Mouse (Mus musculus): Measurements from ENCODE around the gene Cyp26b1. TPM values are rescaled to one million over a fixed set of nuclear protein-coding genes. Genes with fewer than 3 reads are reported as not detected.
A peak's percentile ranks its signal among the peaks of the same experiment; 100 is the strongest.
"Not testable (repeated sequence)": the region's sequence is repeated elsewhere in the genome, so short reads cannot be mapped to it uniquely, and the experiment has no call there.

The Cyp26b1 gene
- polyA plus RNA-seq, 1 experiment from 2014 or later, result 55.5 TPM

DNA sequence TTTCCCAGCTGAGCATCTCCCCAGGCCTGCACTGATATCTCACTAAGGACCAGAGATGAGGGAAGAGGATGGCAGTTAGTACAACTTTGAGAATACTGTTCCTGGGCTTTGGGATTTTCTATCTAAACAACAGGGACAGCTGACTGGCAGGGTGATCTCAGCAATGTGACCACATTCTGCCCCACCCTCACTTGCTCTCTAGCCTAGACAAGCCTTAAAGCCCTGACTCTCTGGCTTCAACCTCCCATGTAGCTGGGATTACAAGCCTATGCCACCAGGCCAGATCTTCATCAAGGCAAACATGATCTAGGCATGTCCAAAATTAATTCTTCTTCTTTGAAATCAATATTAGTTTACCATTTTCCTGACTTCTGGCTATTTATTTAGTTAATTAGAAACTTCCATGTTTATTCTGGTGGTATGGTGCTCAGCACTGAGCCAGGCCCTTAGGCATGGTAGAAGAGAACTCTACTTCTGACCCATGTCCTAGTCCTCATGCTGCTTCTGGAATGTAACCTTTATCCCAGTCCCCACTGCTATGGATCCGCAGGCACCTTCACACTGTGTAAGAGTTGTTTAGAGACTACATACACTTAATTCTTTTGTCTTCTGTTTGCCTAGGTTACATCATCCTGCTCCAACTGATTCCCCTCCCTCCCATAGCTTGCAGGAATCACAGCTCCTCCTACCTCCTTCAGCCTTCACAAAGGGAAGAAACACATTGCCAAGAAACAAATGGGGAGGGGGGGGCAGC is 7.6 kb upstream of the Cyp26b1 start:
- no peaks in the 10 kb centered on the region; the same call in 1 of the 2 replicates for H3K27me3 ChIP-seq
- no peak for ATAC-seq (ENCODE audit: low FRiP score)

DNA sequence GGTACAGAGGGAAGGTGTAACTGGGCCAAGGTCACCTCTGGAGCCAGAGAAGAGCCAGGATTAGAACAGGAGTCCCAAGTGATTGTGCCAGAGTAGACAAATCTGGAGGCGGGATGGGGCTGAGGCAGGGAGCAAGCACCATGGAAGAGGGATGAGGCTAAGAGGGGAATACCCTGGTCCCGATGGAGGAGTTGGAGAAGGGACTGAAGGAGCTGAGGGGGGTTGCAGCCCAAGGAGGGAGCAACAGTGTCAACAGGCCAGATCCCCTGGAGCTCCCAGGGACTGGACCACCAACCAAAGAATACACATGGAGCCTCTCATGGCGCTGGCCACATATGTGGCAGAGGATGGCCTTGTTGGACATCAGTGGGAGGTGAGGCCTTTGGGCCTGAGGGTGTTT is 5.6 kb upstream of the Cyp26b1 start:
- H3K4me2 ChIP-seq; H3K36me3 ChIP-seq; H3K27ac ChIP-seq; H3K9ac ChIP-seq; ATAC-seq (ENCODE audit: low FRiP score); H3K9me3 ChIP-seq; H3K4me3 ChIP-seq; H3K27me3 ChIP-seq: not testable (repeated sequence)
- H3K4me1 ChIP-seq (replicated peaks), result peaks cover 13% of the 10 kb centered on the region
- 75% methylated on average over 3 of the region's 3 CpGs for WGBS

More for the DNA sequence above, 7.6 kb upstream of the Cyp26b1 start:
- Histone ChIP-seq H3K9ac (no peak overlapping the region), H3K4me2 (no peak overlapping the region), H3K9me3 (no peaks in the 10 kb centered on the region), H3K4me3 (no peak overlapping the region), H3K27ac (no peak overlapping the region), H3K36me3 (no peaks in the 10 kb centered on the region), H3K4me1 (replicated peaks) (0 out of 2 replicates have a peak, but pooled peaks cover 5% of the 10 kb centered on the region)
- 22% methylated on average over 1 of the region's 1 CpGs for WGBS

DNA sequence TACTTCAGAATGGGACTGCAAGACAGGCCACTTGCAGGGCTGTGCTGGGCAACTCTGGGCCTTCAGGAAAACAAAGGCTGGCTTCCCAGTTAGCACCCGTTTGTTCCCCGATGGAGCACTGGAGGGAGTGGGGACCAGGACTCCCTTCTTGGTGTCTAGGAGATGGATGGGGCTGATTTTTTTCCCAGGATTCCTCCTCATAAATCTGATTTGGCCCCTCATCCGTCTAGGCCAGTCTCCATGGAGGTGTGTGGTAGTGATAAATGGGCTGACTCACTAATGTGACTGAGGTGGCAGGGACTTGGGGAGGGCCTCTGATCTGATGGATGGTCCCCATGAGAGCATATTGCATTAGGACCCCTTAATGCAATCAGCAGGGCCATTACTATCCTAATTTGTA is 5.0 kb upstream of the Cyp26b1 start:
- ATAC-seq (ENCODE audit: low FRiP score), result peak; percentile 55; the same call in 1 of the 2 replicates
- Histone ChIP-seq H3K27me3 (peaks cover 8% of the 10 kb centered on the region; the same call in 1 of the 2 replicates), H3K27ac (no peak overlapping the region; the same call in 1 of the 2 replicates), H3K4me1 (replicated peaks) (peaks cover 15% of the 10 kb centered on the region), H3K9ac (no peak overlapping the region), H3K36me3 (no peaks in the 10 kb centered on the region), H3K4me3 (no peak overlapping the region), H3K4me2 (no peak overlapping the region), H3K9me3 (no peaks in the 10 kb centered on the region)
- WGBS, result 66% methylated on average over 3 of the region's 3 CpGs

DNA sequence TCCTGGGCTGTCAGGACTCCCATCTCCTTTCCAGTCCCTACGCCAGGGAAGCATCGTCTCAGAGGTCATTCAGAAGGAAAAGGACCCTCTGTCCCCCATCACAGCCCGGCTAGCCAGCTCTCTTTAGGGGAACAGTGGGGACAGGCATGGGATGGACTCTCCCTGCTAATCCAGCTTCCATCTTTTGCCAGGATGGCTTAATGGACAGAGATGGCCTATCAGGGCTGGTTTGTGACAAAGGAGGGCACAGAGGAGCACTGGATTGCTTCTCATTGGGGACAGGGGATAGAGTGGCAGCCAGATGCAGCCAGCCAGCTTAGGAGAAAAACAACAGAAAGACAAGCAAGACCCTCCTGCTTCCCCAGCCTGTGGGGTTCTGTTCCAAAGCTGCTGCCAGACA is 918 bp upstream of the Cyp26b1 start:
- ATAC-seq (ENCODE audit: low FRiP score), result 0 out of 2 replicates have a peak, but pooled peaks have one; percentile 15
- H3K4me1 ChIP-seq (replicated peaks), result peaks cover 27% of the 10 kb centered on the region

DNA sequence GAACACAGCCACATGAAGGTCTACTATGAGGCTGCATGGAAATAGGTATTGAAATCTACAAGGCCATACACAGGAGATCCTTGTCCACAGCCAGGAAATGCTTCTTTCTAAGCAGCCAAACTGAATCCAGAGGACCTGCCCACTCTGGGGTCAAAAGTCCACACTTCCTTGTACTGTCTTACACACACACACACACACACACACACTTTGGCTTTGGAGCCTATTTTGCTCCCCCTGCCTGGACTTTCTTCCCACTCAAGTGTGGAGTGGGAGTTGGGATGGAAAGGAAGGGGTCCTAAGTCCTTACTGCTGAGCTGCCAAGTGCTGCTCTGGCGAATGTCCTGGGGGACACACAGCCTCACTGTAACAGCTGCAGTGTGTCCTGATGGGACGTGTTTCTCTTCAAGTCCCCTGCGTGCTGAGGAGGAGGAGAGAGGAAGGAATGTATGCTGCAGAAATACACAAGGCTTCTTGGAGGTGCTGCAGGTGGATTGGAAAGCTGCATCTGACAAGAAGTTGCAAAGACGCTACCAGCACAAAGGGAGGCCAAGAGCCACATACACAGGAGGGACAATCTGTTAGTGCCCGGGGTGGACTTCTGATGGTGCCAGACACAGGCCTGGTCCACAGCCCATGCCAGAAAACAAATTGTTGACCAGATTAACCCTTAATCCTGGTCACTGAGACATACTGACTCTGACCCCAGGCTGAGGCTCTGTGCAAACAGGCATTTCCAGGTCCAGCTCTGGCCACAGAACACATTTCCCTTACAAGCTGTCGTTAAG is 2.6 kb downstream of the Cyp26b1 start:
- Histone ChIP-seq H3K27me3 (peaks cover 69% of the 10 kb centered on the region), H3K9me3 (no peaks in the 10 kb centered on the region), H3K4me2 (peak overlapping the region; percentile 84), H3K9ac (peak overlapping the region; percentile 75), H3K4me3 (peak overlapping the region; percentile 49), H3K27ac (peak overlapping the region; percentile 70), H3K4me1 (replicated peaks) (peaks cover 56% of the 10 kb centered on the region), H3K36me3 (no peaks in the 10 kb centered on the region)
- ATAC-seq (ENCODE audit: low FRiP score), result no peak
- WGBS, result 53% methylated on average over 6 of the region's 6 CpGs

More for the DNA sequence above, 918 bp upstream of the Cyp26b1 start:
- WGBS, result 20% methylated on average over 3 of the region's 3 CpGs
- Histone ChIP-seq H3K9ac (peak overlapping the region; percentile 49; the same call in 1 of the 2 replicates), H3K4me2 (peak overlapping the region; percentile 25; the same call in 1 of the 2 replicates), H3K36me3 (no peaks in the 10 kb centered on the region), H3K27me3 (peaks cover 35% of the 10 kb centered on the region), H3K4me3 (peak overlapping the region; percentile 15; the same call in 1 of the 2 replicates), H3K27ac (peak overlapping the region; percentile 63), H3K9me3 (no peaks in the 10 kb centered on the region)

DNA sequence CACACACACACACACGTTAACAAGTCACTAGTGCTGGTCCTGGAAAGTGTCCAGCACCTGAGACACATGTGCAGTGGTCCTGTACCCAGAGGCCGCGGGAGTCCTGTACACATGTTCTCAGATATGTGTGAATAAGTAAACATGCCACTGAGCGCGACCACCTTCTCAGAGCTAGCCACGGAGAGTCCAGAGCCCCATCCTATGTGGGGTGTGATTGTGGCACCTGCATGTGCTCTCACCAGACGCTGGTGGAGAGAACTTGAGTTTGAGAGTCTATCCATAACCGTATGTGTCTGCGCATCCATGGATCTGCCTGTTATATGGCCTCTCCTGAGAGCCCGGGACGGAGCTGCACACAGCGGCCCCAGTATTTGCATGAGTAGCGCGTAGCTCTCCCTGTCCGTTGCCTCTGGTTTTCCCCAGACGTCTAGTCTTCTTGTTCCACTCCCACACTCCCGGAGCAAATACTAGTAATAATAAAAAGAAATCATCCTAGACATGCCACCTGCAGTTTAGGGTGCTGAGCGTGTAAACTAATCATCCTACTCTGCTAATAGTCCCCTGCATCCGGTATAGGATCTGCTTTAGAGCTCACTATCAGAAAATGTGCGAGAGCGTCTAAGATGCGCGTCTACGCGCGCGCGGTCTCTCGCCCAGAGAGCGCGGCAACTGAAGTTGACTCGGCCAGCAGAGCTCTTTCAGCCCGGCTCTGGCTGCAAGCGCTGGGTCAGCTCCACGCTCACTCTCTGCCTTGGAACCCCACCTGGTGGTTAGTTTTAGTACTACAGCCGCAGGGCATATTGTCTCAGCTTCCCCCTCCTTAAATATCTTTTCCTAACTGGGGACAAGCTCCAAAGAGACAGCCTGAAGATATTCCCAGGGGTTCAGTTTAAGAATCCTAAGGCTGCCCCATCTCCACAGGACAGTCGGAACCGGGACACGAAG is 3.7 kb downstream of the Cyp26b1 start:
- WGBS, result 3% methylated on average over 39 of the region's 39 CpGs
- Histone ChIP-seq H3K36me3 (no peaks in the 10 kb centered on the region), H3K9me3 (no peaks in the 10 kb centered on the region), H3K27ac (peak overlapping the region; percentile 70), H3K27me3 (peaks cover 75% of the 10 kb centered on the region), H3K4me2 (peak overlapping the region; percentile 84), H3K4me1 (replicated peaks) (peaks cover 67% of the 10 kb centered on the region), H3K9ac (peak overlapping the region; percentile 75), H3K4me3 (peak overlapping the region; percentile 49)
- peak; percentile 44 for ATAC-seq (ENCODE audit: low FRiP score)

DNA sequence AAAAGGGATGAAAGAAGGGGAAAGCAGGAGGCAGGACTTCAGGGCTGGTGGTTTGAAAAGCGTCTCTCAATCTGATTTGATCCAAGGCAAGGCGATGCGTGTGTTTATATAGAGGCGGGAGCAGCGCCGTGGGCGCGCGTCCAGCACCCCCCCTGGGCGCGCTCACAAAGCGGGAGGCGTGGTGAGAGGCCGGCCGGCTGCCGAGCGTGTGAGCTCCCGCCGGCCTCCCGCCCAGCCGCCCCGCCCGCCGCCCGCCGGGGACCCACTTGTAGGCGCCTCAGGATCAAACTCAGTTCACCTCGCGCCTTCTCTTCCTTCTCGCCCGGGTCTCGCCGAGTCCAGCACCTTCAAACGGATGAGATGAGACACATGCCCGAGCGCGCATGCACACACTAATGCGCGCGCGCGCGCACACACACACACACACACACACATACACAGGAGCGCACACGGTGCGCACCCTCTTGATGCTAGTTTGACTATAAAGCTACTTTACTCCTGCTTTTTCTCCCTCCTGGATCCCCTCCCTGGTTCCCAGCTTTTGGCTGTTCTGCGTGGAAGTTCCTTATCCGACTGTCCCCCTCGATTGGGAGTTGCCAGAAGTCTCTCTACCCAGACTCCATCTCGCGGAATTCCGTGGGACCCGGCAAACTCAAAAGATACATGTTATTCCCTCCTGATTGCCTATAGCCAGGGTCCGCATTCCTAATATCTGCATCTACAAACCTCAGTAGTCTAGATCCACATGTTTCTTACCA is 4.6 kb downstream of the Cyp26b1 start:
- H3K27ac ChIP-seq, result peak overlapping the region; percentile 79
- H3K27me3 ChIP-seq, result peaks cover 81% of the 10 kb centered on the region
- H3K9me3 ChIP-seq, result no peaks in the 10 kb centered on the region
- H3K4me3 ChIP-seq, result peak overlapping the region; percentile 49
- peaks cover 69% of the 10 kb centered on the region for H3K4me1 ChIP-seq (replicated peaks)
- no peaks in the 10 kb centered on the region for H3K36me3 ChIP-seq
- ATAC-seq (ENCODE audit: low FRiP score), result peak; percentile 8; the same call in 1 of the 2 replicates
- under 1% methylated on average over 43 of the region's 54 CpGs for WGBS
- H3K4me2 ChIP-seq, result peak overlapping the region; percentile 84
- peak overlapping the region; percentile 75 for H3K9ac ChIP-seq

DNA sequence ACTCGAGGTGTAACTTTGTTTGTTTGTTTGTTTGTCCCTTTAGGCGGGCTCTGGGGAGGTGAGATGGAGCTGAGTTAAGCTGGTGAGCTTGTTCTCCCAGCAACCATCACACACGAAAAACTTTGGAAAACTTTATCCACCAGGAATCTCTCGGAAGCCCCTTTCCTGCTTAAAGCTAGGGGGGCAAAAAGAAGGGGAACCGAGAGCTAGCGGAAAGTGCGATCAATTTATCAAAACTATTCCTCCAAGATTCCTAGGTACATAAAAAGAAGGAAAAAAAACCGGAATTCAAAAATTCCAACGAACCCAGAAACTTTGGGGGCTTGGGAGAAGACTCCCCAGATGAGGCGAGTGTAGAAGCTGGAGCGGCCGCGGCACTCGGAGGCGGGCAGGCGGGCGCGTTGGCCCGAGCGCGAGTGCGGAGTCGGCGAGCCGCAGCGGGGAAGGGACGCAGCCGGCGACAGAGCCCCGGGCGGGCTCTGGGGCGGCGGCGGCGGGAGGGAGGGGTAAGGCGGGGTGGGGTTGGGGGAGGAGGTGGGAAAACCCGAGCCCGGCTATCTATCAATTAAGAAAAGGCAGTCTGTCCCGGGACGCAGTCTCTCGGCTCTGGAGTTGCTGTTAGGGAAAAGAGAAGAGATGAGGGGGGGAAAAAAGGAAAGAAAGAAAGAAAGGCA is 5.3 kb downstream of the Cyp26b1 start:
- Histone ChIP-seq H3K4me2 (peak overlapping the region; percentile 84), H3K36me3 (no peaks in the 10 kb centered on the region), H3K4me3 (peak overlapping the region; percentile 49), H3K9me3 (no peaks in the 10 kb centered on the region), H3K9ac (peak overlapping the region; percentile 75), H3K4me1 (replicated peaks) (peaks cover 72% of the 10 kb centered on the region), H3K27me3 (peaks cover 88% of the 10 kb centered on the region), H3K27ac (peak overlapping the region; percentile 79)
- WGBS, result under 1% methylated on average over 41 of the region's 41 CpGs
- no peak; the same call in 1 of the 2 replicates for ATAC-seq (ENCODE audit: low FRiP score)

DNA sequence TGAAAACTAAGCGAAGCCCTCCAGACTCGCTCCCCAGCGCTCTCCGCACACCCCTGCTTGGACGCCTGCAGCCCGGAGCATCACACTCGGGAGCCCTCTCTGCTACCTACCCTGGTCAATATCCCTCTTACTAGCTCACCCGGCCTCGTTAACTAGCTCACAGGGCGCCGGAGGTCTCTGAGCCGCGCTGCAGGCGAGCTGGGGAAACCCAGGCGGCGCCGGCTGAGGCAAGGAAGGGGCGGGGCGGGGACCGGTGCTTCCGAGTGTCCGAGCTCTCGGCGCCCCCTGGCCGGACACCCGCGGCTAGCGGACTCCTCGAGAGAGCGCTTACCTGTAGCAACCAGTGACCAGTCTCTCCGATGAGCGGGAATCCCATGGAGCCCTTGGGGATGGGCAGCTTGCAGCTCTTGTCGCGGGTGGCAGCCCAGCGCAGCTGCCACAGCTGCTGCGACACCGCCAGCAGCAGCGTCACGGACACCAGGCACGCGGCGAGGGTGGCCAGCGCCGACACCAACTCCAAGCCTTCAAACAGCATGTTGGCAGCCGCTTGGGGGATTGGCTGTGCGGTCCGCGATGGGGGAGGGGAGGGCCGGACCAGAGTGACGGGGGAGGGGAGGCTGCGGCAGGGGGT is 6.1 kb downstream of the Cyp26b1 start:
- Histone ChIP-seq H3K9me3 (no peaks in the 10 kb centered on the region), H3K4me1 (replicated peaks) (peaks cover 79% of the 10 kb centered on the region), H3K4me3 (peak overlapping the region; percentile 49), H3K36me3 (no peaks in the 10 kb centered on the region), H3K9ac (peak overlapping the region; percentile 75), H3K27me3 (peaks cover 95% of the 10 kb centered on the region), H3K27ac (peak overlapping the region; percentile 79), H3K4me2 (peak overlapping the region; percentile 84)
- no peak for ATAC-seq (ENCODE audit: low FRiP score)
- under 1% methylated on average over 50 of the region's 51 CpGs for WGBS

DNA sequence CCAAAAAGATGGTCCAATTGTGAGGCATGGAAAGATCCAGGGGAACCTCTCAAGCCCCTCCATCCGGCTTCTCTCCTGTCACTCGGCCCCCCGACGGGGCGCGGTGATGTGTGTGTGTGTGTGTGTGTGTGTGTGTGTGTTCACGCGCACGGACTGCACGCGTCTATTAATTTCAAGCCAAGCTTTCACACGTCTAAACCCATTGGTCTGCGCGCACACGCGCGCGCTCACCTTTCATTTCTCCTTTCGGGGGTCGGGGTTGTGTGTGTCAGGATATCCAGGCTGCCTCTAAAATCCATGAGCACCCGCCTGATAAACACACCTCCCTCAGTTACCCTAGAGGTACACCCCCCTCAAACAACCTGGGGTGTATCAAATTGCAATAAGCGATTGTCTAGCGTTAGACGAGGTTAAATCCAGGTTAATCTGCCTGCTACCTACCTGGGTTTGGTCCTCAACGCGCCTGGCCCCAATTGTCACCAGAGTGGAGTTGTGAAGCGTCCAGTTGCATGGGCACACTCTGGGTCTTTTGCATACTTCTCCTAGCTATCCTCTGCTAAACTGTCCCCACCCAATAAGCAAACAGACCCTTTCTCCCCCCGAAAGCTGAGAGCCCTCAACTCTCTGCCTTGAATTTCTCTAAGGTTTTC is 7.0 kb downstream of the Cyp26b1 start:
- no peak for ATAC-seq (ENCODE audit: low FRiP score)
- peaks cover 96% of the 10 kb centered on the region for H3K27me3 ChIP-seq

More for the DNA sequence above, 7.0 kb downstream of the Cyp26b1 start:
- H3K9ac ChIP-seq, result peak overlapping the region; percentile 75
- peak overlapping the region; percentile 49 for H3K4me3 ChIP-seq
- H3K27ac ChIP-seq, result peak overlapping the region; percentile 79
- WGBS, result under 1% methylated on average over 28 of the region's 28 CpGs
- peak overlapping the region; percentile 84 for H3K4me2 ChIP-seq
- H3K36me3 ChIP-seq, result no peaks in the 10 kb centered on the region
- no peaks in the 10 kb centered on the region for H3K9me3 ChIP-seq
- peaks cover 85% of the 10 kb centered on the region for H3K4me1 ChIP-seq (replicated peaks)
